Mouse (Mus musculus): ENCODE results near the gene Pard3b. TPM values are rescaled to one million over a fixed set of nuclear protein-coding genes. Genes with fewer than 3 reads are reported as not detected.

Pard3b gene
- polyA plus RNA-seq, 1 experiment from 2014 or later, result 19.3 TPM

- Histone ChIP-seq H3K27me3 (no peaks in the 10 kb centered on the region), H3K9me3 (replicated peaks) (no peaks in the 10 kb centered on the region), H3K27ac (no peak overlapping the region), H3K36me3 (no peaks in the 10 kb centered on the region), H3K9ac (no peak overlapping the region), H3K4me1 (no peaks in the 10 kb centered on the region), H3K4me3 (no peak overlapping the region), H3K4me2 (replicated peaks) (no peak overlapping the region)
- WGBS, result 83% methylated on average over 2 of the region's 2 CpGs
- ATAC-seq (ENCODE audit: low FRiP score), result no peak
Measured at GRCm38 (mm10) chr1:62483059-62483458, 844.4 kb downstream of the Pard3b start.

GRCm38 (mm10) chr1:62488871-62489270 is 850.2 kb downstream of the Pard3b start:
- Histone ChIP-seq H3K9ac (no peak overlapping the region), H3K27me3 (no peaks in the 10 kb centered on the region), H3K4me2 (replicated peaks) (no peak overlapping the region), H3K9me3 (replicated peaks) (no peaks in the 10 kb centered on the region), H3K27ac (no peak overlapping the region), H3K36me3 (no peaks in the 10 kb centered on the region), H3K4me1 (no peaks in the 10 kb centered on the region), H3K4me3 (no peak overlapping the region)
- ATAC-seq (ENCODE audit: low FRiP score), result no peak
- 66% methylated on average over 6 of the region's 6 CpGs for WGBS

GRCm38 (mm10) chr1:62499146-62499545 is 860.5 kb downstream of the Pard3b start:
- H3K4me2 ChIP-seq (replicated peaks), result no peak overlapping the region
- H3K9me3 ChIP-seq (replicated peaks), result no peaks in the 10 kb centered on the region
- H3K9ac ChIP-seq, result no peak overlapping the region
- H3K4me1 ChIP-seq, result no peaks in the 10 kb centered on the region
- H3K4me3 ChIP-seq, result no peak overlapping the region
- no peaks in the 10 kb centered on the region for H3K27me3 ChIP-seq
- no peaks in the 10 kb centered on the region for H3K36me3 ChIP-seq
- ATAC-seq (ENCODE audit: low FRiP score), result no peak
- no peak overlapping the region for H3K27ac ChIP-seq
- WGBS, result 84% methylated on average over 5 of the region's 5 CpGs

GRCm38 (mm10) chr1:62510501-62510900 is 871.9 kb downstream of the Pard3b start:
- Histone ChIP-seq H3K36me3 (no peaks in the 10 kb centered on the region), H3K27ac (no peak overlapping the region), H3K4me2 (replicated peaks) (no peak overlapping the region), H3K9me3 (replicated peaks) (no peaks in the 10 kb centered on the region), H3K27me3 (no peaks in the 10 kb centered on the region), H3K4me3 (no peak overlapping the region), H3K9ac (no peak overlapping the region), H3K4me1 (no peaks in the 10 kb centered on the region)
- 68% methylated on average over 4 of the region's 4 CpGs for WGBS
- no peak for ATAC-seq (ENCODE audit: low FRiP score)

GRCm38 (mm10) chr1:62511681-62512080 is 873.1 kb downstream of the Pard3b start:
- Histone ChIP-seq H3K27ac (no peak overlapping the region), H3K9ac (no peak overlapping the region), H3K27me3 (no peaks in the 10 kb centered on the region), H3K36me3 (no peaks in the 10 kb centered on the region), H3K4me3 (no peak overlapping the region), H3K4me1 (no peaks in the 10 kb centered on the region), H3K9me3 (replicated peaks) (no peaks in the 10 kb centered on the region), H3K4me2 (replicated peaks) (no peak overlapping the region)
- WGBS, result 80% methylated on average over 3 of the region's 3 CpGs
- ATAC-seq (ENCODE audit: low FRiP score), result no peak

- Histone ChIP-seq H3K4me3 (no peak overlapping the region), H3K27me3 (no peaks in the 10 kb centered on the region), H3K9me3 (replicated peaks) (no peaks in the 10 kb centered on the region), H3K9ac (no peak overlapping the region), H3K4me2 (replicated peaks) (no peak overlapping the region), H3K36me3 (no peaks in the 10 kb centered on the region), H3K4me1 (no peaks in the 10 kb centered on the region), H3K27ac (peak overlapping the region; percentile 37; the same call in 1 of the 2 replicates)
- WGBS, result 75% methylated on average over 2 of the region's 2 CpGs
- no peak for ATAC-seq (ENCODE audit: low FRiP score)
Measured at GRCm38 (mm10) chr1:62518621-62519213, 880.1 kb downstream of the Pard3b start.

GRCm38 (mm10) chr1:62521368-62521767 is 882.7 kb downstream of the Pard3b start:
- Histone ChIP-seq H3K27ac (no peak overlapping the region), H3K27me3 (no peaks in the 10 kb centered on the region), H3K9ac (no peak overlapping the region), H3K36me3 (no peaks in the 10 kb centered on the region), H3K9me3 (replicated peaks) (no peaks in the 10 kb centered on the region), H3K4me3 (no peak overlapping the region), H3K4me1 (no peaks in the 10 kb centered on the region), H3K4me2 (replicated peaks) (no peak overlapping the region)
- WGBS, result 86% methylated on average over 7 of the region's 7 CpGs
- ATAC-seq (ENCODE audit: low FRiP score), result no peak

- H3K4me1 ChIP-seq, result no peaks in the 10 kb centered on the region
- 61% methylated on average over 2 of the region's 2 CpGs for WGBS
Measured at GRCm38 (mm10) chr1:62522761-62523160, 884.1 kb downstream of the Pard3b start.

GRCm38 (mm10) chr1:62527788-62528187 is 889.2 kb downstream of the Pard3b start:
- WGBS, result 71% methylated on average over 7 of the region's 7 CpGs
- Histone ChIP-seq H3K36me3 (no peaks in the 10 kb centered on the region), H3K27me3 (no peaks in the 10 kb centered on the region), H3K9me3 (replicated peaks) (no peaks in the 10 kb centered on the region), H3K4me2 (replicated peaks) (no peak overlapping the region), H3K27ac (no peak overlapping the region), H3K4me1 (no peaks in the 10 kb centered on the region), H3K9ac (no peak overlapping the region), H3K4me3 (no peak overlapping the region)
- ATAC-seq (ENCODE audit: low FRiP score), result no peak

More at GRCm38 (mm10) chr1:62522761-62523160, 884.1 kb downstream of the Pard3b start:
- H3K27ac ChIP-seq, result no peak overlapping the region
- no peaks in the 10 kb centered on the region for H3K9me3 ChIP-seq (replicated peaks)
- ATAC-seq (ENCODE audit: low FRiP score), result no peak
- H3K4me3 ChIP-seq, result no peak overlapping the region
- H3K4me2 ChIP-seq (replicated peaks), result no peak overlapping the region
- H3K36me3 ChIP-seq, result no peaks in the 10 kb centered on the region
- no peak overlapping the region for H3K9ac ChIP-seq
- no peaks in the 10 kb centered on the region for H3K27me3 ChIP-seq

- Histone ChIP-seq H3K4me3 (no peak overlapping the region), H3K9ac (no peak overlapping the region), H3K4me2 (replicated peaks) (no peak overlapping the region), H3K27ac (no peak overlapping the region), H3K36me3 (no peaks in the 10 kb centered on the region), H3K9me3 (replicated peaks) (no peaks in the 10 kb centered on the region), H3K27me3 (no peaks in the 10 kb centered on the region), H3K4me1 (no peaks in the 10 kb centered on the region)
- ATAC-seq (ENCODE audit: low FRiP score), result no peak
- 57% methylated on average over 8 of the region's 8 CpGs for WGBS
Measured at GRCm38 (mm10) chr1:62529941-62530340, 891.3 kb downstream of the Pard3b start.

- no peaks in the 10 kb centered on the region for H3K27me3 ChIP-seq
- no peaks in the 10 kb centered on the region for H3K9me3 ChIP-seq (replicated peaks)
- 84% methylated on average over 10 of the region's 10 CpGs for WGBS
- H3K36me3 ChIP-seq, result no peaks in the 10 kb centered on the region
- no peak overlapping the region for H3K27ac ChIP-seq
- H3K4me1 ChIP-seq, result no peaks in the 10 kb centered on the region
- ATAC-seq (ENCODE audit: low FRiP score), result no peak
- H3K4me2 ChIP-seq (replicated peaks), result no peak overlapping the region
- no peak overlapping the region for H3K4me3 ChIP-seq
- H3K9ac ChIP-seq, result no peak overlapping the region
Measured at GRCm38 (mm10) chr1:62532426-62533126, 894.0 kb downstream of the Pard3b start.

- no peak overlapping the region for H3K9ac ChIP-seq
- no peaks in the 10 kb centered on the region for H3K9me3 ChIP-seq (replicated peaks)
- no peak overlapping the region for H3K27ac ChIP-seq
- 94% methylated on average over 4 of the region's 4 CpGs for WGBS
- H3K4me3 ChIP-seq, result no peak overlapping the region
- ATAC-seq (ENCODE audit: low FRiP score), result no peak
- no peaks in the 10 kb centered on the region for H3K27me3 ChIP-seq
- H3K36me3 ChIP-seq, result no peaks in the 10 kb centered on the region
- H3K4me2 ChIP-seq (replicated peaks), result no peak overlapping the region
- no peaks in the 10 kb centered on the region for H3K4me1 ChIP-seq
Measured at GRCm38 (mm10) chr1:62548953-62549352, 910.3 kb downstream of the Pard3b start.

- Histone ChIP-seq H3K4me1 (no peaks in the 10 kb centered on the region), H3K27ac (no peak overlapping the region), H3K4me3 (no peak overlapping the region), H3K9me3 (replicated peaks) (no peaks in the 10 kb centered on the region), H3K9ac (no peak overlapping the region), H3K4me2 (replicated peaks) (no peak overlapping the region), H3K27me3 (no peaks in the 10 kb centered on the region), H3K36me3 (no peaks in the 10 kb centered on the region)
- ATAC-seq (ENCODE audit: low FRiP score), result no peak
- WGBS, result 74% methylated on average over 2 of the region's 2 CpGs
Measured at GRCm38 (mm10) chr1:62550546-62550945, 911.9 kb downstream of the Pard3b start.

All from hindbrain, embryonic 12.5 days (tissue).